Mouse (Mus musculus): ENCODE results near the gene Prpsap2. TPM values are rescaled to one million over a fixed set of nuclear protein-coding genes. Genes with fewer than 3 reads are reported as not detected.

The Prpsap2 gene
- total RNA-seq, 2 experiments from 2014 or later, result 35.7 to 39.5 TPM

DNA sequence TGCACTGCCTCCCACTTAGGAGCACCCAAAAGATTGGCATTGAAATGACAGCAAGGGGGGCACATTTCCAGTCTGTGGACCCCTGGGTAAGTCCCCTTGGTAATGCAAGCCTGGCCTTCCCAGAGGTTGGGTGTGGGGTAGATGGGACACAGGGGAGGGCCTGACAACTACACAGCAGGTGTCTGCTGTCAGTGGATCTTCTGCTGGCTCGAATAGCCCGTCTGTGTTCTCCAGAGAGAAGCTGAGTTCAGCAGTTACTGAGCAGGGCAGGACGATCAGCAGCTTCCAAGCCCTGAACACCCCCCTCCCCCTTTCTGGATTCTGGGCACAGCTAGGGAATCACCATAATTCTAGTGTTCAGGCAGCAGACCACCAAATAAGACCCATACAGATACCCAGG lies 42.5 kb downstream of the Prpsap2 start:
- intact Hi-C loops (cut with DNase I), result loop anchor here (10.0 kb wide), 1 partner anchor 525 kb away; no protein-coding TSS in a partner anchor

DNA sequence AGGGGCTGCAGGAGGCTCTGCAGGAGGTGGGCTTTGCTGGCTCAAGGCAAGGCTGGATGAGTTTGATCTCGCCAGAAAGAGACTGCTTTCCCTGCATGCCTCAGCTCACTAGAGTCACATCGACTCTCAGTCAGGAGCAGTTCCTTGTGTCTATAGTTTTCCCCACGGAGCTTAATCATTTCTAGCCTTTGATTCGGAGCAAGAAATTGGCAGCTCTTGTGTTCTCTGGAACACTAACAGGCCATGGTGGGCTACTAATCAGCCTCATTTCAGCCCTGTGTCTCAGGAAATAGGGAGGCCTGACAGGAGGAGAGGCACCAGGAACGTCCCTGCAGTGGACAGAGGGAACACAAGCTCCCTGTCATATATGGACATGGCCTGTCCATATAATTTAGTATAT lies 43.9 kb downstream of the Prpsap2 start:
- intact Hi-C loops (cut with DNase I), result loop anchor here (10.0 kb wide), 1 partner anchor 523 kb away; no protein-coding TSS in a partner anchor
- DNase-seq (ENCODE audit: low spot score in 2 of 2), result no peak

More for the DNA sequence above, 42.5 kb downstream of the Prpsap2 start:
- no peak for DNase-seq (ENCODE audit: low spot score in 2 of 2)

DNA sequence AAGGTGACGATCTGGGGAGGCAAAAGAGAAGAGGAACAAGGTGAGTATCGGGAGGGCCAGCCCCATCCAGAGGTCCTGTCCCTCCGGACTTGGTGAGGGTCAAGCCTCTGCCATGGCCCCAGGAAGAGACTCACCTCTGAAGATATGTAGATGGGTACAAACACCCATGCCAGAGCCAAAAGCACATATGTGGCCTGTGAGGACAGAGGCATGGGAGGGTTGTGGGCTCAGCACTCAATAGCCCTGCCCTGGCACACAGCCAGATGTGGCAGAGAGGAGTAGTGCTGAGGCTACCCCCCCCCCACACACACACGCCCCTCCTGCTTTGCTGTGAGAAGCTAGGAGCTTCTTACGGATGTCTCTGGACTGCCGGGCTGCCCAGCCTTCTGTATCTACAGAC lies 46.8 kb downstream of the Prpsap2 start:
- no peak for DNase-seq (ENCODE audit: low spot score in 2 of 2)
- intact Hi-C loops (cut with DNase I), result loop anchor here (2.0 to 10.0 kb wide), 3 partner anchors 94 to 520 kb away; no protein-coding TSS in a partner anchor

DNA sequence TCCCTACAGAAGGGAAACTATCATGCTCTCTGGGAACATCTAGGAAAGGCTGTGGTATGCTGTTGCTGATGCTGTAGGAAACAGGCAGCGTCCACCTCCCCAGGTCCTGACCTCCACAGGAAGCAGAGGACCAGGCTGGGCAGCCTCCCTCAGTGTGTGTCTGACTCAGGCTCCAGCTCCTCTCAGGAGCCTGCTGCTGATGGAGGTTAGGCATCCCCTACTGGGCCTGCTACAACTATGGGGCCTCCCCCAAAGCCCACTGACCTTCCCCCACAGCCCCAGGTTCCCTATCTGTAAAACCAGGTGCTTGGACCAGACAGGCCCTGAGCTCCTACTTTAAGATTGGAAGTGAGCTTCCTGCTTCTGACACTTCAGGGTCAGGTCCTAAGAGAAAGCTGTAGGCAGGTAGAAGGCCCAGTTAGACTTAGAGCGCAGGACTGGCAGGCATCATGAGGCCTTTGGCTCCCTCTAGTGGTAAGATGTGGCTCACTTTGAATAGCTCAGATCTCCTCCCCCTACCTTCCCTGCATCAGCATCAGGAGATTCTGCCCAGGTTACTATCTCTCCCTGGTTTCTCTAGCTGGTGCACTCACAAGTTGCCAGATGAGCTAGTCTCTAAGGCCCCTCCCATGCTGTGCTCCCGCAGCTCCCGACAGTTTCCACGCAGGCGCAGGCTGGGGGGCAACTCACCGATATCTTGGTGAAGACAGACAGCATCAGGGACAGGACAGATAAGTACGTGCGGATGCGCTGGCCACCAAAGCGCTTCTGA lies 47.4 kb downstream of the Prpsap2 start:
- DNase-seq (ENCODE audit: low spot score in 2 of 2), result peak; percentile 81 to 88
- intact Hi-C loops (cut with DNase I), result loop anchor here (1.0 to 10.0 kb wide), 5 partner anchors 48 to 520 kb away; partner anchors contain the start of gene B9d1

DNA sequence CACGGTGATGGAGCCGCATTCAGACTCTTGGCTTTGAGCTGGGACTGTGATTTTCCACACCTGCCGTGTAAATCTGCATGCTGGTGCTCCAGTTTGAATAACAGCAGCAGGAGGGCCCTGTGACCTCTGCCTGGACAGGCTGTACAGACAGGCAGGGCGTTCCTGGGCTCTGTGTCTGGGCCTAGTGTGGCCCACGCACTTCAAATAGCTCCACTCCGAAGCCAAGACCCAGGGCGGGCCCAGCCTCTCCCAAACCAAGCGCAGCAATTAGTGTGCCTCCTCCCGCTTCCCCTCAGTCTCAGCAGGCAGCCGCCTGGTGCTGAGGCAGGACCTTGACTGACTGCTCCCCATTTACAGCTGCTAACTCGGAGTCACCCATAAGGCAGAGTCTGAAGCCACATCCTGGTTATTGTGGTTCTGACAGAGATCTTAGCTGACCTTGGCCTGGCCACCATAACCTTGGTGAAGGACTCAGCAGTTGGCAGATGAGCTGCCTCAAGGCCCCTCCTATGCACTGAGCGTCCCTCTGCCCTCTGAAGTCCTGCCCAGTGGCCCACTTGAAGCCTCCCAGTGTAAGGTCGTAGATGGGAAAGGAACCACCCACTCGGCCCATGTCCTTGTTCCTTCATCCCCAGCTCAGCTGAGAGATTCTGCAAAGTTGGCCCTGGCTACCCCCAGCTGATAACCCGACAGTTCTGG lies 48.6 kb downstream of the Prpsap2 start:
- DNase-seq (ENCODE audit: low spot score in 2 of 2), result no peak
- intact Hi-C loops (cut with DNase I), result loop anchor here (10.0 kb wide), 1 partner anchor 519 kb away; no protein-coding TSS in a partner anchor

DNA sequence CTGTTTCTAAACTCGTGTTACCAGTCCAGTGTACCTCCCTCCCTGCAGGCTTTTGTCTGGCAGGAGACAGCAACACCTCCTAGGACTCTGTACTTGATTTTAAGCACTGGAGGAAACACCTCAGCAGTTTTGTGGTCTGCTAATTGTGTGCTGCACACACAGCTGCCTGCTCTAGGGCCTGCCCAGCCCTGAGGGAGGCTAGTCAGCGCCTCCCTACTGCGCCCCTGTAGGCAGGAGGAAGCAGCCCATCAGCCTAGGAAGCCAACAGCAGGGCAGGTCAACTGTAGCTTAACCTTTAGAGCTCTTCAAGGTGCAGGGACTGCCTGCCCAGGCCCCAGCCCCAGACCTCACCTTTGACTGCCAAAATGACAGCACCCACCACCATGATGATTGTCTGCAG lies 53.0 kb downstream of the Prpsap2 start:
- intact Hi-C loops (cut with DNase I), result no loop called here
- DNase-seq (ENCODE audit: low spot score in 2 of 2), result no peak

DNA sequence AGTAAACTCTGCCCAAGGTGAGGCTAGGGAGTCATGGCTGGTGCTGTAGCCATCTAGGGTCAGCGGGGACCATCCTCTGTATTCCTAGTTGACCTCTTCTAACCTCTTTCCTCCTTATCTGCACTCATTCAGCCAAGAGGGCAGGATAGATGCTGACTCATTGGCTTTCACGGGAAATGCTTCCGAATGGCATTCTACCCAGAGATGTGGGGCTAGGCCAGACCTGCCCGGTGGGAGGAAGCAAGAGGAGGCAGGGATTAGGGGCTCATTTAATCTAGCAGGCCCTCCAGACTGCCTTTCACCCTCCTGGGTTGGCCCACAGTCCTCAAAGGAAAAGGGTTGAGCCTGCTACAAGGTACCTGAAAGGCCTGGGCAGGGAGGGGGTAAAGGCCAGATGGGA lies 55.7 kb downstream of the Prpsap2 start:
- intact Hi-C loops (cut with DNase I), result no loop called here
- no peak for DNase-seq (ENCODE audit: low spot score in 2 of 2)

DNA sequence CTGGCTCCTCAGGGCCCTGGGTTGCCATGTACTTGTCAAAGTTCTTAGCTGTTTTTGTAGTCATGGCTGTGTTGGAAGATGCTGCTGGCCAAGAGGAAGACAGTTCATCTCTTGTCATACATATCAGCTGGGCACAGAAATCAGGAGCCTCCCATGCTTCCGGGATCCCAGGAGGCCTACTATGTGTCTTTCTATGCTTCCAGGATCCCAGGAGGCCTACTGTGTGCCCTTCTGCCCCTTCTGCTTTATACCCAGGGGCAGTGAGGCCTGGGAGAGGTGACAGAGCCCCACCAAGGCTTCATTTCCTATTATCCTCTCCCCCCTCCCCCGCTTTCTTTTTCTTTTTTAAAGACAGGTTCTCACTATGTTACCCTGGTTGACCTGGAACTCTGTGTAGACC lies 56.3 kb downstream of the Prpsap2 start:
- no peak for DNase-seq (ENCODE audit: low spot score in 2 of 2)
- intact Hi-C loops (cut with DNase I), result no loop called here

DNA sequence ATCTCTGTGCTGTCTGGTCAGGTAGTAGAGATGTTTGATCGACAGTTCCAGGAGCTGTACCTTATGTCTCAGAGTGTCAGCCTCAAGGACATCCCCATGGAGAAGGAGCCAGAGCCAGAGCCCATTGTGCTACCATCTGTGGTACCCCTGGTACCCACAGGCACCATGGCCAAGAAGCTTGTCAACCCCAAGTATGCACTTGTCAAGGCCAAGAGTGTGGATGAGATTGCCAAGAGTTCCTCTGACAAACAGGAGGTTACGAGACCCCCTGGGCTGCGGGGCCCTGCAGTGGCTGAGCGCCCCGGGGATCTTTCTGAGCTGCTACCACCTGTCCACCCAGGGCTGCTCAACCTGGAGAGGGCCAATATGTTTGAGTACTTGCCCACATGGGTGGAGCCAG lies 59.4 kb downstream of the Prpsap2 start:
- DNase-seq (ENCODE audit: low spot score in 2 of 2), result no peak
- intact Hi-C loops (cut with DNase I), result no loop called here

DNA sequence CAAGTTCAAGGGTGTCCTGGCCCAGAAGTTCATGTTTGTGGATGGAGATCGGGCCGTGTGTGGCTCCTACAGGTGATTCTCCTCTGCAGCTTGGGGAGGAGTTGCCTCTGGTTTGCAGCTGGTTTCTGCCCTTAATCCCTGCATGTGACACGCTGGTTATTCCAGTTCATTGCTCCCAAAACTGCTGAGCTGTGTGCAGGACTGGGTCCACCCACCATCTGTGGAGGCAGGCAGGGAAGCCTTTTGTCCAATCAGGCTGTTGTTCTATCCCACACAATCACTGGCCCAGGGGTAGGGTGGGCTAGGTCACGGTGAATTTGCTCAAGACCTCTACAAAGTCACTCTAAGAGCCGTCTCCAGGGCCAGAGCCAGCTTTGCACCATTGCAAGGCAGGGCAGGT lies 60.2 kb downstream of the Prpsap2 start:
- intact Hi-C loops (cut with DNase I), result no loop called here
- DNase-seq (ENCODE audit: low spot score in 2 of 2), result no peak

DNA sequence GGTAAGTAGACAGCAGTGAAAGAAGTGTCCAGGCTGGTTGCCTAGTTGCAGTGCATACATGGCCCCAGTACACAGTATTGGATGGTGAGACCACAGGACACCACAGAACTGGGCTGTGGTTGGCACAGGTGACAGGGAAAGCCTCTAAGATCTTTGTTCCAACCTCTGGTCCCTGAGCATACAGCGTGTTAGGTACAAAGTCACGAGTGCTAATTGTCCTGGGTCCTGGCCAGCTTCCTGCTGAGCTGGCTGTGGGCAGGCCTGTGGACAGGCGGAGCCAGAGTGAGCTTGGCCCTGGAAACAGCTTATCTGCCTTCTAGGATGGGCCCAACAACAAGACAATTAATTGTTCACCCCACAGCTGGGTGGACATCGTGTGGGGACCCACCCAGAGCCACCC lies 62.0 kb downstream of the Prpsap2 start:
- no peak for DNase-seq (ENCODE audit: low spot score in 2 of 2)
- intact Hi-C loops (cut with DNase I), result no loop called here

DNA sequence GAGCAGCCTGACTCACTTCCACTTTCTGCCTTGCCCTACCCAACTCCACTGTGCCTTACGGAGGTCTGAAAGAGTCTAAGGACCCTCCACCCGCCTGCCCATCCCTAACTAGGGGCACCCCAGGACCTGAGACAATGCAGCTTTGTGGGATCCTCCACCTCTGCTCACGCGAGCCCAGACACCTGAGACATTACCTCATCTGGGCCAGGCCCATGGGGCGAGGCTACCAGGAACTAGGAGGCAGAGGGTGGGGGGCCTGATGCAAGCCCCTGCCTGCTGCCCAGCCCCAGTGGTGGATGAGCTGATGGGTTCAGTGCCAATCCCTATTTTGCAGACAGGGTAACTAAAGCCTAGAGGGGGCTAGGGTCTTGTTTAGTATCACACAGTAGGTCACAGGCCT lies 62.4 kb downstream of the Prpsap2 start:
- intact Hi-C loops (cut with DNase I), result no loop called here
- DNase-seq (ENCODE audit: low spot score in 2 of 2), result no peak

DNA sequence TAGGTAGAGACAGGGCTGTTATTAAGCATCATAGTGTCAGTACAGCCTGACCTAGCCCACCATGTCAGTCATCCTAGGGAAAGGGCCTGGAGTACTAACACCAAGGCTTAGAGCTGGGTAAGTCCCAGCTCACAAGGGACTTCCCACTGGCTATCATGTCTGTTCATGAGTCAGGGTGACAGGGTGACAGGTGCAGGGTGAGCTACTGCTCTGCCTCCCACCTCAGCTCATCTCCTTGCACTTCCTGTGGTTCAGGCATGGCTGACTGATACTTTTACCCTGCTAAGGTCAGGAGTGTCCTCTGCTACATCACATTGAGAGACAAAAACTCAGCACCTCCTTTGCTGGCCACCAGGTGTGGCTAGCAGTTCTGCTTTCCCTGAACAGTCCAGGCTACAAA lies 63.0 kb downstream of the Prpsap2 start:
- intact Hi-C loops (cut with DNase I), result no loop called here

DNA sequence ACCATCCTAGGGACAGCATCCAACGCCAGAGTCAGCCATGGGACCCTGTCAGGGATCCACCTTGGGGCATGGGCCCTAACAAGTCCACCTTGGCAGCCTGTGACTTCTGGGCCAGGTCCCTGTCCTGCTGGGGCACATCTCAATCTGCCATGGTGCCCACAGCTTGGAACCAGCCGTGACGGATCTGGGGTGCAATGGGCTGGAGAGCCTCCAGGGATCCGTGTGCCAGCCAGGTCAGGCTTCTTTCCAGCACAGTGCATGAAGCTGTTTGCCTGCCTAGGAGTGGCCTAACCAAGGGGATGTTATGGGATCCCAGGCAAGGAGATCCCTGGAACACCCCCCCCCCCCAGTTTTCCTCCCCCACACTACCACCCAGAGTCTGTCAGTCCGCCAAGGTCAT lies 68.9 kb downstream of the Prpsap2 start:
- DNase-seq (ENCODE audit: low spot score in 2 of 2), result no peak
- intact Hi-C loops (cut with DNase I), result no loop called here

More for the DNA sequence above, 63.0 kb downstream of the Prpsap2 start:
- no peak for DNase-seq (ENCODE audit: low spot score in 2 of 2)

DNA sequence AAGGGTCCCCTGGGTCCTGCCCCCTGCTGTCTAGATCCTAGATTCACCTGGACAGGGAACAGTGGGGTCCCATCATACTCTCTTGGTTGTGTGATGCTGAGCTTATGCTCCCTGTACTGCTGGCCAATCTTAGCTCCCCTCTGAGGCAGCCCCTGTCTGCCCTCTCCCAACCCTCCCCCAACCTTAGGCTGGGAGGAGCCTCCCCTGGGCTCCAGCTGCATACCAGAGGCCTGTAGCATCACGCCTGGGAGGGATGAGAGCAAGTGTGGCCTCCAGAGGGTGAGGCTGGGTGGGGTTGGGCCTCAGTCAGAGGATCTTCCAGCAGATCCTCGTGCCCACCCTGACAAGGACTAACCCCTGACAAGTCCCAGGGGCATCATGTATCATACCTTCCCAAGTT lies 74.3 kb downstream of the Prpsap2 start:
- intact Hi-C loops (cut with DNase I), result no loop called here
- DNase-seq (ENCODE audit: low spot score in 2 of 2), result no peak

DNA sequence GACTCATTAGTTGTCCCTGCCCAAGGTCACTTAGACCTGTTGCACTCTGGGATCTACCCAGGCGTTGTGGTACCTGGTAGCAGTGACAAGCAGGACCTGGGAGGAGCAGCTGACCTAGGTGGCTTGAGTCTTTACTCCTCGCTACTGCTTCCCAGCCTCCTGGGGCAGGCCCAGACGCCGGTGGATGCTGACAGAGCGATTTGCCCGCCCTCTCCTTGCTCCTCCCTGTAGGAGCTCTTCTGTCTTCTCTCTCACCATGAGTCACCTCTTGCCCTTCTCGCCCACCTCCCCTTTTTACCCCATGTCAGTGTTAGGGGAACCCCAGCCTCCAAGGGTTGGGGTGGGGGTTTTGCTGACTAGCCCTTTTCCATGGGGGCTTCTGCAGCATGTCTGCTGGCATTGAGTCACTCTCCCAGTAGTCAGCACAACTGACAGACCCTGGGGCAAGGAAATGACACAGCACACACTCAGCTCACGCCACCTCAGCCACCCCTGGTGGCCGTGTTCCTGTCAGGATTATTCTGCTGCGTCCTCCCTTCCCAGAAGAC lies 74.9 kb downstream of the Prpsap2 start:
- no peak for DNase-seq (ENCODE audit: low spot score in 2 of 2)
- intact Hi-C loops (cut with DNase I), result no loop called here

DNA sequence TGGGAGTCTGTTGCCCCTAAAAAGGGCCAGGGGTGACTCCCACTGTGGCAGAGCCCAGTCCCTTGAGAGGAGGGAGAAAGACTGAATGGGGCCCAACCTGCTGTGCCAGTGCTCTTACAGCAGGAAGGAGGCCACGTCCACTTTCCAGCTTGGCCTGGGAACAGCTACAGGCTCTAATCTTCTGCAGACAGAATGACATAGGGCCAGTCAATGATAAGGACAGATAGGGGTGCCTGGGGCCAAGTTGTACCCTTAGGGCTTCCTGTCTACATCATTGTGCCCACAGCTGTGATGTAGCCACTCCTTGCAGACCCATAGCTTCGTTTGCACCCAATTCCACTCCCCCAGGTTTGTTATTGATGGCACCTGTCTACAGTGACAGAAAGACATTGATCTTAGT lies 75.7 kb downstream of the Prpsap2 start:
- DNase-seq (ENCODE audit: low spot score in 2 of 2), result no peak
- intact Hi-C loops (cut with DNase I), result no loop called here

DNA sequence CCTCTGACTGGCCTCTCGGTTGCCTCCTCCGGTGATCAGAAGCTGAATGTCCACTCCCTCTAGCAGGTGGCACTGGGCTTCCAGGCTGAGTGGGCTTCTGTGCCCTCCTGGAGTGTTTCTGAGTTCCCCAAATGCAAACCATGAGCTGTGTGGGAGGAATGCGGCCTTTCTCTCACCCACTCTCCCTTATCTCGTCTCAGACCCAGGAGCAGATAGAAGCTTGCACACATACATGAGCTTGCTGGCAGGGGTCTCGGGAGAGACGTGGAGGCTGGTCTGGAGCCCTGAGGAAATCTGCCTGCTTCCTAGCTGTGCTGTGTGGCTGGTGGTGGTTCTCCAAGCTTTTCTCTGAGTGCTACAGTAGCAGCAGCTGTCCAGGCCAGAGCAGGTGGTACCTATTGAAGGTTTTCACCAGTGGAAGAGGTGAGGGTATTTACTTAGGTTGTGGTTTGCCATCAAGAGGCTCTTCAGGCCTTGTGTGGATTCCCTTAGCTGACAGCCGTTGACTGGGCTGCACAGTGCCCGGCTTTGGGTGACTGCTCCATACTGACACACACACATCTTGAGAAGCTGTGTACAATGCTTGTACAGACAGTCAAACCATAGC lies 76.7 kb downstream of the Prpsap2 start:
- intact Hi-C loops (cut with DNase I), result no loop called here

DNA sequence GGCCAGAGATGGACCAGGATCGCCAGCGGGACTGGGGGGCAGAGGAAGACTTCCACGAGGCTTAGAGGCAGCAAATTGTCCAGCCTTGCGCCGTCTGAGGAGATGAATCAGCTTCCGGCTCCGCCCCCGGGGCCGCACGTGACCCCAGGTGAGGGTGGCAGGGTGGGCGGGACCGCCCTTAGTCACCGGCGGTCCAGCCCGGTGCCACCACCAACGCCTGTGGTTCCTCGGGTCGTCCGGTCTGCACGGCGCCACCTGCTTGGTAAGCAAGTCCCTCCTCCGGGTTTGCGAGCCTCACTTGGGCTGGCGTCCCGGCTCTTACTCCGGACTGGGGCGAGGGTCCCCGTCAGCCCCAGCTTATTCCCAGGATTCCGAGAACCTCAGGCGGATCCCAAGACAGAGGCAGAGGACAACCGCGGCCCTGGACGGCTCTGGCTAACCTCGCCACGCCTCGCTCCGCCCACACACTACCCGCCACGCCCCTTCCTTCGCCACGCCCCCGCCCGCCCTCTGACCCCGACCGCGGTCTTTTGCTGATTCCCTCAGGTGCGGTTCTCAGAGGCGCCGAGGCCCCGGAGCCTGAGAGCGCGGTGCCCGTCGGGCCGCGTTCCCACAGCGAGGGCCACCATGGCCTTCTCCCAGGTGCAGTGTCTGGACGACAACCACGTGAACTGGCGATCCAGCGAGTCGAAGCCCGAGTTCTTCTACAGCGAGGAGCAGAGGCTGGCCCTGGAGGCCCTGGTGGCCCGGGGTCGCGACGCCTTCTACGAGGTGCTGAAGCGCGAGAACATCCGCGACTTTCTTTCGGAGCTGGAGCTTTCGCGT lies 77.8 kb downstream of the Prpsap2 start, which contains the start of gene Fam83g:
TSS of gene Fam83g (plus strand) at position 185 of the 825 bp plus-strand sequence.
- no peak for DNase-seq (ENCODE audit: low spot score in 2 of 2)
- intact Hi-C loops (cut with DNase I), result no loop called here

More for the DNA sequence above, 76.7 kb downstream of the Prpsap2 start:
- DNase-seq (ENCODE audit: low spot score in 2 of 2), result no peak
